Mouse (Mus musculus) brain, embryonic 14.5 days (tissue): Measurements from ENCODE around the gene Mypn.

ENCODE experiments used
- CTCF ChIP-seq: fragments of 200-500 bp; IDR thresholded peaks from 2 replicates; pipeline ENCODE4 v1.5.1; 2012; ENCODE audit warnings: inconsistent platforms, mild to moderate bottlenecking, moderate library complexity, borderline replicate concordance; ENCODE audit not compliant: insufficient read depth, insufficient read length; ENCODE audit errors: extremely low read depth
- POLR2A ChIP-seq: fragments of 200-500 bp; IDR thresholded peaks from 2 replicates; pipeline ENCODE4 v1.6.1; 2012; ENCODE audit warnings: mild to moderate bottlenecking, inconsistent platforms, borderline replicate concordance; ENCODE audit not compliant: poor library complexity, insufficient read depth, insufficient read length, severe bottlenecking; ENCODE audit errors: extremely low read depth

DNA sequence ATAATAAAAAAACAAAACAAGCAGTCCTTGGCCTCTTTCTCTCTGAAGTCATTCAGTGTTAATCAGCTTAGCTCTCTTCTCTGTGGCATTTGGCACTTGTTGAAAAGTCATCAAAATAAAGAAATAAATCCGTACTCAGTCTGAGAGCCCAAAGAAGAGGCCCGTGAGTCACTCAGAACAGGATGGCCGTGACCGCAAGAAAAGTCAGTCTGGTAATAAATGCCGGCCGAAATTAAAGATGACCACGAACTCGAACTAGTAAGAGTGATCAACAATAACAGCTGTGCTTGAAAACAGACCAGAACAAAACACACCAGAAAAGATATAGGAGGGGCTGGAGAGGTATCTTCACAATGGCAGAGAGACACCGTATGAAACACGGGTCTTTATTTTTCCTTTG lies 79.7 kb downstream of the Mypn start:
- TF ChIP-seq CTCF: no peak
- no peak for TF ChIP-seq POLR2A
